Mouse (Mus musculus) lung, embryonic 14.5 days (tissue): ENCODE measurements around the gene Map2k1. TPM values are rescaled to one million over a fixed set of nuclear protein-coding genes. Genes with fewer than 3 reads are reported as not detected.

ENCODE experiments used
- ATAC-seq: fragments of 200-750 bp; cut with Nextera tagmentation; 2 replicates; pipeline ENCODE4 v1.8.0; 2017; ENCODE audit warnings: mild to moderate bottlenecking, moderate TSS enrichment, moderate library complexity; ENCODE audit not compliant: insufficient read depth
- DNase-seq: peaks from one replicate; pipeline ENCODE4 v3.0.0-alpha.2; 2015
- H3K27ac ChIP-seq: fragments of 300-500 bp; sonication (generic); 2 replicates; pipeline ENCODE4 v1.5.1; 2014; ENCODE audit warnings: low read depth, mild to moderate bottlenecking, moderate library complexity
- H3K27me3 ChIP-seq: fragments of 300-500 bp; sonication (generic); 2 replicates; pipeline ENCODE4 v1.6.1; 2014; ENCODE audit warnings: low read length, control low read depth; ENCODE audit not compliant: insufficient read depth
- H3K36me3 ChIP-seq: fragments of 300-500 bp; sonication (generic); 2 replicates; pipeline ENCODE4 v1.6.1; 2014; ENCODE audit warnings: control low read depth; ENCODE audit not compliant: insufficient read depth
- H3K4me1 ChIP-seq: fragments of 300-500 bp; sonication (generic); 2 replicates; pipeline ENCODE4 v1.6.1; 2014; ENCODE audit warnings: antibody characterized with exemption, control low read depth; ENCODE audit not compliant: insufficient read depth
- H3K4me2 ChIP-seq: fragments of 300-500 bp; sonication (generic); 2 replicates; pipeline ENCODE4 v1.6.1; 2014; ENCODE audit warnings: mild to moderate bottlenecking
- H3K4me3 ChIP-seq: fragments of 300-500 bp; sonication (generic); 2 replicates; pipeline ENCODE4 v1.5.1; 2014; ENCODE audit warnings: low read depth, low read length
- H3K9ac ChIP-seq: fragments of 300-500 bp; sonication (generic); 2 replicates; pipeline ENCODE4 v1.6.1; 2014
- H3K9me3 ChIP-seq: fragments of 300-500 bp; sonication (generic); 2 replicates; pipeline ENCODE4 v1.6.1; 2016; ENCODE audit warnings: low read depth, low read length, control low read depth
- CTCF ChIP-seq: IDR thresholded peaks from 2 replicates; pipeline ENCODE4 v1.5.1; 2016; ENCODE audit warnings: antibody characterized with exemption, low read depth
- WGBS: fragments of 180-500 bp; shearing (Covaris S2); extraction: QIAGEN DNeasy Blood & Tissue Kit; methylation state at CpG from one replicate; pipeline ENCODE4 v1.1.7; 2014; 5-methylcytosine and 5-hydroxymethylcytosine counted together
- polyA plus RNA-seq: library from polyadenylated mRNA; unstranded; fragments of >200 nt; fragmentation: Nextera tagmentation; extraction: Ambion mirVana; gene quantifications from 2 replicates; pipeline ENCODE4 v1.2.1, GENCODE M21; 2014

Gene Map2k1
- polyA plus RNA-seq, 1 experiment from 2014 or later = 71.2 TPM

- Histone ChIP-seq H3K27ac (peak overlapping the region; percentile 89), H3K4me3 (no peak overlapping the region), H3K36me3 (no peaks in the 10 kb centered on the region), H3K9me3 (no peaks in the 10 kb centered on the region), H3K4me2 (0 out of 2 replicates have a peak overlapping the region, but pooled peaks have one; percentile 39), H3K27me3 (no peaks in the 10 kb centered on the region), H3K9ac (no peak overlapping the region), H3K4me1 (peaks cover 20% of the 10 kb centered on the region)
- ATAC-seq (peak; percentile 87), DNase-seq (peak; percentile 94)
- TF ChIP-seq CTCF = no peak
- 33% methylated on average over 5 of the region's 5 CpGs for WGBS
These were observed 19.8 kb downstream of the Map2k1 start for GRCm38 (mm10) chr9:64233656-64234055.

DNA sequence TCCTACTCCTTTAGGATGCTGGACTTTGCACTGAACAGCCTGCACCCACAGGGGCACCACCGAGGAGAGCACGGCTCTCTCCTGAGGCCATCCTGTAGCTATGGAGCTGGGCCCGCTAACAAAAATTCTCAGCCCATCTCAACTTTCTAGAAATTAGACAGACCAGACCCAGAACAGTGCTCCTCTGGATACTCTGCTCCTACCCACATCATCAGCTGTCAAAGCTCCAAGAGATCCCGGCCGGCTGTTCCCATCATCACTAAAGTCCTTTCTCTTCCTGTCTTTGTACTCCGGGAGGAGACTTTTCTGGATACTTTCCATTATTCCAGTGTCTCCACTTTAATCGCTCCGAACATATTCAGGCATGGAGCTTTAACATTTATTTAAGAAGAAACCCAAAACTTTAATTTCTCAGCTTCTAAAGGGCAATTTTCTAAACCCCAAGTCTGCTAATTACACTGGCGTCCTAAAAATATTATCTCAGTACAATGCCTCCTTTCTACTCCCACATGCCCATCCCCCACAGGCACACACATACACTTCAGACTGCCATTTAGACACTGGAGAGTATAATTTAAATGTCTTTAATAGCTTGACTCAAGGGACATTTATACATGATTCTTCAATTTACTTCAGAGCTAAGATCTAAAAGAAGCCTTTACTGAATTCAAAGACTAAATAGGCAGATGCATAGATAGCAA lies 21.0 kb downstream of the Map2k1 start:
- TF ChIP-seq CTCF = no peak
- DNase-seq (peak; percentile 82), ATAC-seq (peak; percentile 64; the same call in 1 of the 2 replicates)
- Histone ChIP-seq H3K27me3 (no peaks in the 10 kb centered on the region), H3K4me2 (peak overlapping the region; percentile 1; the same call in 1 of the 2 replicates), H3K9ac (no peak overlapping the region), H3K4me1 (peaks cover 20% of the 10 kb centered on the region), H3K27ac (peak overlapping the region; percentile 70), H3K36me3 (no peaks in the 10 kb centered on the region), H3K4me3 (no peak overlapping the region), H3K9me3 (no peaks in the 10 kb centered on the region)
- 27% methylated on average over 9 of the region's 9 CpGs for WGBS

- Histone ChIP-seq H3K27me3 (no peaks in the 10 kb centered on the region), H3K4me2 (no peak overlapping the region), H3K9ac (0 out of 2 replicates have a peak overlapping the region, but pooled peaks have one; percentile 15), H3K9me3 (no peaks in the 10 kb centered on the region), H3K27ac (peak overlapping the region; percentile 70), H3K4me3 (no peak overlapping the region), H3K4me1 (peaks cover 20% of the 10 kb centered on the region), H3K36me3 (no peaks in the 10 kb centered on the region)
- no peak for DNase-seq
- ATAC-seq = no peak
- TF ChIP-seq CTCF = no peak
- WGBS = 61% methylated on average over 3 of the region's 3 CpGs
These were observed 21.8 kb downstream of the Map2k1 start for GRCm38 (mm10) chr9:64231674-64232073.

GRCm38 (mm10) chr9:64231171-64231570 lies 22.3 kb downstream of the Map2k1 start:
- ATAC-seq = no peak
- Histone ChIP-seq H3K27me3 (no peaks in the 10 kb centered on the region), H3K27ac (peak overlapping the region; percentile 70), H3K9me3 (no peaks in the 10 kb centered on the region), H3K4me1 (peaks cover 20% of the 10 kb centered on the region), H3K9ac (0 out of 2 replicates have a peak overlapping the region, but pooled peaks have one; percentile 15), H3K4me3 (no peak overlapping the region), H3K4me2 (0 out of 2 replicates have a peak overlapping the region, but pooled peaks have one; percentile 5), H3K36me3 (no peaks in the 10 kb centered on the region)
- peak; percentile 62 for DNase-seq
- WGBS = 24% methylated on average over 5 of the region's 5 CpGs
- peak; percentile 19; the same call in 1 of the 2 replicates for TF ChIP-seq CTCF

DNA sequence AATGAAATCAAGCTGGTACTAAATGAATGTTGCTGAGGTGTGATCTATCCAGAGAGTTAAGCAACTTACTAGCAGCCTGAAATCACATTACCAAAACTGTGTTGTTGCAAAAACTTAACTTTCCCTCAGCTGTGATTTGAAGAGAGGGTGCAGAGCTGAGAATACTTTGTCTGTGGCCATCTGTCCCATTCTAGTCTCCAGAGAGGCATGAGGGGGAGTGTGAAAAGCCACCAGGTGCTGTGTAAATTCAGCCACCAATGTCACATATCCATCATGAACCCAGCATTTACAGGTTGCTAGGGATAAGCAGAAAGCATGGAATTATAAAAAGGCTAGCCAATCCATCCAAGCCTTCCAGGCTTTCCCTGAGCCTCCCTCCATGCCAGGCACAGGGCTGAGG lies 24.5 kb downstream of the Map2k1 start:
- peaks cover 16% of the 10 kb centered on the region for H3K4me1 ChIP-seq

GRCm38 (mm10) chr9:64227736-64228135 lies 25.7 kb downstream of the Map2k1 start:
- DNase-seq (no peak), ATAC-seq (no peak)
- Histone ChIP-seq H3K4me2 (no peak overlapping the region), H3K9me3 (no peaks in the 10 kb centered on the region), H3K27ac (no peak overlapping the region; the same call in 1 of the 2 replicates), H3K27me3 (no peaks in the 10 kb centered on the region), H3K4me1 (peaks cover 16% of the 10 kb centered on the region), H3K4me3 (no peak overlapping the region), H3K9ac (no peak overlapping the region), H3K36me3 (no peaks in the 10 kb centered on the region)
- no peak for TF ChIP-seq CTCF
- 68% methylated on average over 12 of the region's 12 CpGs for WGBS

More for the DNA sequence above, 24.5 kb downstream of the Map2k1 start:
- H3K36me3 ChIP-seq = no peaks in the 10 kb centered on the region
- no peak for ATAC-seq
- H3K9ac ChIP-seq = no peak overlapping the region
- H3K4me3 ChIP-seq = no peak overlapping the region
- H3K27me3 ChIP-seq = no peaks in the 10 kb centered on the region
- no peak overlapping the region for H3K4me2 ChIP-seq
- no peak for TF ChIP-seq CTCF
- H3K9me3 ChIP-seq = no peaks in the 10 kb centered on the region
- DNase-seq = no peak
- H3K27ac ChIP-seq = no peak overlapping the region

DNA sequence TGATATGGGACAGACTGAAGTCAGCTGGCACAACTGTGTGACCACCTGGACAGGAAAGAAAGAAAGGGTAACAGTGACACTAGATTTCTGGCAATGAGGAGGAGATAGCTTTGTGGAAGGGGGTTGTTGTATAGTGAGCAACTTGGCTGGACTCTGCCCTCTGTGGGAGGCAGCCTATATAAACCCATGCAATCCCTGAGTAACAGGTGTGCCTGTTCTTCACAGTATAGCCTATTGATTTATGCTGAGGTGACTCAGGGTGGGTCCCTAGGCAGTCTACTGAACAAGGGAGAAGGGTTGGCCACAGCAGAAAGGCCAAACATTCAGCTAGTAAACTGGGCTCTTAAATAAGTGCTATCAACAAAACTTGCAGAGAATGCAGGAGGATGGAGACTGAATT lies 27.6 kb downstream of the Map2k1 start:
- no peak for ATAC-seq
- H3K4me3 ChIP-seq = no peak overlapping the region

More for the DNA sequence above, 27.6 kb downstream of the Map2k1 start:
- H3K27me3 ChIP-seq = no peaks in the 10 kb centered on the region
- no peak overlapping the region for H3K9ac ChIP-seq
- no peaks in the 10 kb centered on the region for H3K9me3 ChIP-seq
- no peak for DNase-seq
- H3K36me3 ChIP-seq = no peaks in the 10 kb centered on the region
- no peak overlapping the region for H3K27ac ChIP-seq
- no peaks in the 10 kb centered on the region for H3K4me1 ChIP-seq
- no peak for TF ChIP-seq CTCF
- no peak overlapping the region for H3K4me2 ChIP-seq
